Mouse (Mus musculus): Measurements from ENCODE around the gene Sdhb. TPM values are rescaled to one million over a fixed set of nuclear protein-coding genes. Genes with fewer than 3 reads are reported as not detected.

The Sdhb gene
- polyA plus RNA-seq, 1 experiment = 103 TPM

DNA sequence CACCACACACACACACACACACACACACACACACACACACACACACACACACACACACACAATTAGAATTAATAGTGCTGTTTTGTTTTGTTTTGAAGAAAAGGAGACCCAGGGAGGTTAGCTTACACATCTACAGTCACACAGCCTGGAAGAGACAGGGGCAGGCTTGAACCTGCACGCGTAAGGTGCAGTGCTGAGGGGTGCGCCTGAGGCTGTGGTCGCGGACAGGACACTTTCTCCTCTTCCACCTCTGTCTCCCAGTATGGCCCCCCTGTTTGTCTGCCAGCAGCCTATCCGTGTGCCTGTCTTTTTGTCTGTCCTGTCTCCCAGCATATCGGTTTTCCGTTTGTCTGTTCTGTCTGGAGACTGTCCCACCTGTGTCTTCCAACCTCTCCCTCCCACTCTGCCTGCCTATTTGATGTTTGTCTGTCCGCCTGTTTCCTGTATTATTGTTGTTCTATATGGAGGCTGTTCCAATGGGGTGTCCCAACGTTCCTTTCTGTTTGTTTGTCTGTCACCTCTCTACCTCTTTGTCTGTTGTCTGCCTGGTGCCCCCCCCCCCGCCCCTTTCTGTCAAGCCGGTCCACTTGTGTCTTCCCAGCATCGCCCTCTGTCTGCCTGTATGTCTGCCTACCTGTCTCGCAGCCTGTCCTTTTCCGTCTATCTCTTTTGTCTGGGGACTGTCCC, 25.2 kb downstream of the Sdhb start:
- Histone ChIP-seq H3K36me3 (ENCODE audit: control insufficient read depth, insufficient read depth, low read length, poor library complexity, severe bottlenecking) (no peaks in the 10 kb centered on the region), H3K9ac (ENCODE audit: low read depth, poor library complexity, severe bottlenecking) (0 out of 2 replicates have a peak overlapping the region, but pooled peaks have one; percentile 84), H3K27me3 (ENCODE audit: control insufficient read depth, insufficient read depth, low read length, poor library complexity, severe bottlenecking) (no peaks in the 10 kb centered on the region), H3K27ac (ENCODE audit: insufficient read depth, low read length) (no peak overlapping the region), H3K4me3 (ENCODE audit: low read depth, low read length) (peak overlapping the region; percentile 99), H3K9me3 (replicated peaks; ENCODE audit: control insufficient read depth, insufficient read depth, low read length, poor library complexity, severe bottlenecking) (no peaks in the 10 kb centered on the region), H3K4me1 (ENCODE audit: control insufficient read depth, insufficient read depth, low read length) (no peaks in the 10 kb centered on the region)
- no peak for TF ChIP-seq CTCF (IDR thresholded peaks at IDR 0.05; ENCODE audit: low read depth, low read length)
- no peak for TF ChIP-seq POLR2A (IDR thresholded peaks at IDR 0.05; ENCODE audit: insufficient read depth, low read length)
- no peak for TF ChIP-seq EP300 (IDR thresholded peaks at IDR 0.05; ENCODE audit: insufficient read depth, low read depth, low read length)

DNA sequence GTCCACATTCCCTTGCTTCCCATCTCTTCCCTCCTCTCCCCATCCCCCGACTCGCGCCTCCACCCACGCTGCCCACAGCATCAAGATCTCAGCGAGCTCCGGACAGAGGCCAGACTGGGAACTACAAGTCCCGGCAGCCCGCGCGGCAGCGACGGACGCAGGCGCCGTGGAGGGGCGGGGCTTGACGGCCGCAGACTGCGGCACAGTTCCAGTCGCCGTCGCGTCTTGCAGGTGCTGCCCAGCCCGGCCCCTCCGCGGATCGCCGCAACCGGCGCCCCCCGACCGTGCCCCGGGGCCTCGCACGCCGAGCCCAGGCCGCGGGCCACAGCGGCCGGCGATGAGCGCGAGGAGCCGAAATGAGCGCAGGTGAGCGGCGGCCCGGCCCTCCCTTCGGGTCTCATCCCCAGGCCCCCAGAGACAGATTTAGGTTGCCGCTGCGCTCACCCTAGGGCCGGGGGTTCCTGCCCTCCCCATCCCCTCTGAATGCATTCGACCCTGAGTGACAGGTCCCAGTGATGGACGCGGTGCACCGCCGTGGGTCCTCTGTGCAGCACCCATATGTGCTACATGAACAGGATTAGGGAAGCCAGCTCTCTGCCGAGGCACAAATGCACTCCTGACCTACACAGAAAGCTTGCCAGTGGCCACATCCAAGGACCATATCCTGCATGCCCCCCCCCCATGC, 25.9 kb downstream of the Sdhb start, which contains the start of gene Atp13a2:
Atp13a2 (plus strand) TSS at position 163 of the 685 bp plus-strand sequence.
- Histone ChIP-seq H3K27ac (ENCODE audit: insufficient read depth, low read length) (no peak within 1 kb of the TSS), H3K9ac (ENCODE audit: low read depth, poor library complexity, severe bottlenecking) (peak within 1 kb of the TSS; percentile 84), H3K4me1 (ENCODE audit: control insufficient read depth, insufficient read depth, low read length) (no peaks in the 10 kb centered on the region), H3K4me3 (ENCODE audit: low read depth, low read length) (peak within 1 kb of the TSS; percentile 99), H3K36me3 (ENCODE audit: control insufficient read depth, insufficient read depth, low read length, poor library complexity, severe bottlenecking) (no peaks in the 10 kb centered on the region), H3K27me3 (ENCODE audit: control insufficient read depth, insufficient read depth, low read length, poor library complexity, severe bottlenecking) (no peaks in the 10 kb centered on the region), H3K9me3 (replicated peaks; ENCODE audit: control insufficient read depth, insufficient read depth, low read length, poor library complexity, severe bottlenecking) (no peaks in the 10 kb centered on the region)
- TF ChIP-seq POLR2A (IDR thresholded peaks at IDR 0.05; ENCODE audit: insufficient read depth, low read length) (no peak), EP300 (IDR thresholded peaks at IDR 0.05; ENCODE audit: insufficient read depth, low read depth, low read length) (no peak), CTCF (IDR thresholded peaks at IDR 0.05; ENCODE audit: low read depth, low read length) (no peak)

DNA sequence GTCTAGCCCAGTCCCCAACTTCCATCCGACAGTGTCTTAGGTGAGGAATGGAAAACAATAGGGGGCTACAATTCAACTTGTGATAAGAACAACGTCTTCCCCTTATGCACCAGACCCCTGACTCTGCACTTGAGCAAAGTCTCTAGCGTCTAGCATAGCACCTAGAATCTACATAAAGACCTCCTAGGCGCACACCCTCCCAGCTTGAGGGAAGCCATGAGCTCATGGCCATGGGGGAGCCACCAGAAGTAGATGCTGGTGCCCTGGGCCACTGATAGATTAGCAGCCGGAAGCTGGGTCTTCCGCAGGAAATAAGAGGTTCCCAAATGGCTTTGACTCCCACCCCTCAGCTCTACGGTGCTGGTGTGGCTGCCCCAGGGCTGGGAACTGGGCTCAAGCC, 26.5 kb downstream of the Sdhb start:
- TF ChIP-seq POLR2A (IDR thresholded peaks at IDR 0.05; ENCODE audit: insufficient read depth, low read length) (no peak), EP300 (IDR thresholded peaks at IDR 0.05; ENCODE audit: insufficient read depth, low read depth, low read length) (no peak), CTCF (IDR thresholded peaks at IDR 0.05; ENCODE audit: low read depth, low read length) (no peak)
- H3K9me3 ChIP-seq (replicated peaks; ENCODE audit: control insufficient read depth, insufficient read depth, low read length, poor library complexity, severe bottlenecking) = no peaks in the 10 kb centered on the region
- H3K9ac ChIP-seq (ENCODE audit: low read depth, poor library complexity, severe bottlenecking) = peak overlapping the region; percentile 84
- H3K36me3 ChIP-seq (ENCODE audit: control insufficient read depth, insufficient read depth, low read length, poor library complexity, severe bottlenecking) = no peaks in the 10 kb centered on the region
- no peaks in the 10 kb centered on the region for H3K4me1 ChIP-seq (ENCODE audit: control insufficient read depth, insufficient read depth, low read length)
- no peak overlapping the region for H3K27ac ChIP-seq (ENCODE audit: insufficient read depth, low read length)
- H3K4me3 ChIP-seq (ENCODE audit: low read depth, low read length) = peak overlapping the region; percentile 98
- H3K27me3 ChIP-seq (ENCODE audit: control insufficient read depth, insufficient read depth, low read length, poor library complexity, severe bottlenecking) = no peaks in the 10 kb centered on the region

DNA sequence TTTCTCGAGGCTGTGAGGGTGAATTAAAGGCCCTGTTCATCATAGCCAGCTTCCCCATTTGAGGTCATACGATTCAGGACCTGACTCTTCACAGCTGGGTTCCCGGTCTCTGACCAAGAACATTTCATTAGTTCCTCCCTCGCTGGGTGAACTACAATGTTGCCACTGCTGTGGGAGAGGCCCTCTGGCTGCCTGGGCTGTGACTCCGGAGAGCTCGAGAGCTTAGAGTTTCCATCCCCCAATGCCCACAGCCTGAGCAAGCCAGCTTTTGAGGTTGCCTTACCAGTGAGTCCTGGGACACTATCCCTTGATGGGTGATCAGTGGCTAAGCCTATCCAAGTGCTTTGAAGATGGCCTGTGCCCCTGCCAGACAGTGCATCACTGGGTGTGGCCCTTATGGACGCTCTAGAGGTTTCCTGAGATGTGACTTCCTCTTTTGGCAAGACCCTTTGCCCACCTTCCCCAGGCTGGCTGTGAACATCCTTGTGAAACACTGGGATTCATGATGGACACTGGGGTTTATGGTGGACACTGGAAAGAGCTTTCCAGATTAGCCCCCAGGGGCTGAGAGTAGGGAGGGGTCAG, 27.8 kb downstream of the Sdhb start:
- Histone ChIP-seq H3K36me3 (ENCODE audit: control insufficient read depth, insufficient read depth, low read length, poor library complexity, severe bottlenecking) (no peaks in the 10 kb centered on the region), H3K4me3 (ENCODE audit: low read depth, low read length) (no peak overlapping the region), H3K27ac (ENCODE audit: insufficient read depth, low read length) (no peak overlapping the region), H3K9me3 (replicated peaks; ENCODE audit: control insufficient read depth, insufficient read depth, low read length, poor library complexity, severe bottlenecking) (no peaks in the 10 kb centered on the region), H3K4me1 (ENCODE audit: control insufficient read depth, insufficient read depth, low read length) (no peaks in the 10 kb centered on the region), H3K27me3 (ENCODE audit: control insufficient read depth, insufficient read depth, low read length, poor library complexity, severe bottlenecking) (no peaks in the 10 kb centered on the region), H3K9ac (ENCODE audit: low read depth, poor library complexity, severe bottlenecking) (no peak overlapping the region)
- TF ChIP-seq POLR2A (IDR thresholded peaks at IDR 0.05; ENCODE audit: insufficient read depth, low read length) (no peak), CTCF (IDR thresholded peaks at IDR 0.05; ENCODE audit: low read depth, low read length) (no peak), EP300 (IDR thresholded peaks at IDR 0.05; ENCODE audit: insufficient read depth, low read depth, low read length) (no peak)

DNA sequence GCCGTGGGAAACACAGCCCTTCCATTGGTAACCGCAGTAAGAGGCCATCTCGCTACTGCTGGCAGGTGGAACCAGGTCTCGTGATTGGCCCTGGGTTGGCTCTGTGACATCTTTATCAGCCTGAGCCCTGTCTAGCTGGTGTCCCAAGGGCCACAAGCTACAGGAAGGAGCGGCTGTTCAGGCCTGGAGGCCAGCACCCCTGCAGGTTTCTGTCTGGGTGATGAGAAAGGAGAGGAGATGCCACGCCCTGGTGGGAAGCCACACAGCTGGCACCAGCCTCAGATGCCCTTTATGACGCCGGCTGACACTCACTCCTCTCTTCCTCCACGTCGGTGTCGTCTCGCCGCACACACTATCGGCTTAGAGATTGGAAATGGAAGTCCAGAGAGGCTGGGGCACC, 28.4 kb downstream of the Sdhb start:
- Histone ChIP-seq H3K27ac (ENCODE audit: insufficient read depth, low read length) (no peak overlapping the region), H3K4me1 (ENCODE audit: control insufficient read depth, insufficient read depth, low read length) (no peaks in the 10 kb centered on the region), H3K9ac (ENCODE audit: low read depth, poor library complexity, severe bottlenecking) (no peak overlapping the region), H3K9me3 (replicated peaks; ENCODE audit: control insufficient read depth, insufficient read depth, low read length, poor library complexity, severe bottlenecking) (no peaks in the 10 kb centered on the region), H3K4me3 (ENCODE audit: low read depth, low read length) (no peak overlapping the region), H3K27me3 (ENCODE audit: control insufficient read depth, insufficient read depth, low read length, poor library complexity, severe bottlenecking) (no peaks in the 10 kb centered on the region), H3K36me3 (ENCODE audit: control insufficient read depth, insufficient read depth, low read length, poor library complexity, severe bottlenecking) (no peaks in the 10 kb centered on the region)
- no peak for TF ChIP-seq EP300 (IDR thresholded peaks at IDR 0.05; ENCODE audit: insufficient read depth, low read depth, low read length)
- TF ChIP-seq POLR2A (IDR thresholded peaks at IDR 0.05; ENCODE audit: insufficient read depth, low read length) = no peak
- TF ChIP-seq CTCF (IDR thresholded peaks at IDR 0.05; ENCODE audit: low read depth, low read length) = no peak

DNA sequence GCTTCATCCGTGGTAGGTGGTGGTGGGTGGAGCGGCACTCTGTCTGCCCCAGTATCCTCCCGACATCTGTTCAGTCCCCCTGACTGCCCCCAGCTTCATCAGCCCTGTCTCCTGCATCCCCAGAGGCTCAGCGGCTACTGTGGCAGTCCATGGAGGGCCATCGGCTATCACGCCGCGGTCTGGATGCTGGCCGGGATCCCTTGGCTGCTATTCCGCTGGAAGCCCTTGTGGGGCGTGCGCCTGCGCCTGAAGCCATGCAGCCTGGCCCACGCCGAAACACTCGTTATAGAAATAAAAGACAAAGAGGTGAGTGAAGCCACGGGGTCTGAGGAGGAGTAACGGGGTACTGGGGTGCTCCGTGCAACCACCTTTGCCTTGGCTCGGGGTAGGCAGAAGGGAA, 31.2 kb downstream of the Sdhb start:
- H3K9me3 ChIP-seq (replicated peaks; ENCODE audit: control insufficient read depth, insufficient read depth, low read length, poor library complexity, severe bottlenecking) = no peaks in the 10 kb centered on the region
- H3K4me3 ChIP-seq (ENCODE audit: low read depth, low read length) = no peak overlapping the region
- no peak overlapping the region for H3K9ac ChIP-seq (ENCODE audit: low read depth, poor library complexity, severe bottlenecking)
- no peaks in the 10 kb centered on the region for H3K27me3 ChIP-seq (ENCODE audit: control insufficient read depth, insufficient read depth, low read length, poor library complexity, severe bottlenecking)
- H3K4me1 ChIP-seq (ENCODE audit: control insufficient read depth, insufficient read depth, low read length) = no peaks in the 10 kb centered on the region
- no peaks in the 10 kb centered on the region for H3K36me3 ChIP-seq (ENCODE audit: control insufficient read depth, insufficient read depth, low read length, poor library complexity, severe bottlenecking)
- H3K27ac ChIP-seq (ENCODE audit: insufficient read depth, low read length) = no peak overlapping the region
- no peak for TF ChIP-seq EP300 (IDR thresholded peaks at IDR 0.05; ENCODE audit: insufficient read depth, low read depth, low read length)
- no peak for TF ChIP-seq POLR2A (IDR thresholded peaks at IDR 0.05; ENCODE audit: insufficient read depth, low read length)
- TF ChIP-seq CTCF (IDR thresholded peaks at IDR 0.05; ENCODE audit: low read depth, low read length) = no peak
